Mouse (Mus musculus) limb, embryonic 11.5 days (tissue): ENCODE measurements around the gene Lamc3. TPM values are rescaled to one million over a fixed set of nuclear protein-coding genes. Genes with fewer than 3 reads are reported as not detected.
"Not testable (repeated sequence)": the region's sequence is repeated elsewhere in the genome, so short reads cannot be mapped to it uniquely, and the experiment has no call there.

Experiments used
- ATAC-seq: fragments of 200-750 bp; cut with Nextera tagmentation; 2 replicates; pipeline ENCODE4 v1.8.0; 2017; ENCODE audit warnings: low read depth; ENCODE audit not compliant: insufficient number of reproducible peaks, low FRiP score, low TSS enrichment
- DNase-seq: peaks from one replicate; pipeline ENCODE4 v3.0.0-alpha.2; 2015; ENCODE audit warnings: low spot score
- H3K27ac ChIP-seq: fragments of 300-500 bp; sonication (generic); replicated peaks from 2 replicates; pipeline ENCODE4 v1.5.1; 2014; ENCODE audit warnings: low read depth, mild to moderate bottlenecking, low read length
- H3K27me3 ChIP-seq: fragments of 300-500 bp; sonication (generic); 2 replicates; pipeline ENCODE4 v1.6.1; 2014; ENCODE audit warnings: mild to moderate bottlenecking, low read length, mixed read lengths; ENCODE audit not compliant: control insufficient read depth, insufficient read depth
- H3K36me3 ChIP-seq: fragments of 300-500 bp; sonication (generic); 2 replicates; pipeline ENCODE4 v1.6.1; 2014; ENCODE audit warnings: mild to moderate bottlenecking, low read length, moderate library complexity, mixed read lengths; ENCODE audit not compliant: control insufficient read depth, insufficient read depth
- H3K4me1 ChIP-seq: fragments of 300-500 bp; sonication (generic); 2 replicates; pipeline ENCODE4 v1.6.1; 2014; ENCODE audit warnings: low read length, mixed read lengths; ENCODE audit not compliant: control insufficient read depth, insufficient read depth
- H3K4me2 ChIP-seq: fragments of 300-500 bp; sonication (generic); 2 replicates; pipeline ENCODE4 v1.6.1; 2014; ENCODE audit warnings: low read depth, mild to moderate bottlenecking, moderate library complexity; ENCODE audit not compliant: severe bottlenecking
- H3K4me3 ChIP-seq: fragments of 300-500 bp; sonication (generic); 2 replicates; pipeline ENCODE4 v1.5.1; 2014; ENCODE audit warnings: low read depth, low read length
- H3K9ac ChIP-seq: fragments of 300-500 bp; sonication (generic); 2 replicates; pipeline ENCODE4 v1.6.1; 2014; ENCODE audit warnings: mild to moderate bottlenecking, low read length
- H3K9me3 ChIP-seq: fragments of 300-500 bp; sonication (generic); 2 replicates; pipeline ENCODE4 v1.6.1; 2016; ENCODE audit warnings: low read length; ENCODE audit not compliant: control insufficient read depth
- WGBS: fragments of 180-500 bp; shearing (Covaris S2); extraction: QIAGEN DNeasy Blood & Tissue Kit; methylation state at CpG from one replicate; pipeline ENCODE4 v1.1.7; 2014; 5-methylcytosine and 5-hydroxymethylcytosine counted together
- polyA plus RNA-seq: library from polyadenylated mRNA; unstranded; fragments of >200 nt; fragmentation: Nextera tagmentation; extraction: Ambion mirVana; gene quantifications from 2 replicates; pipeline ENCODE4 v1.2.1, GENCODE M21; 2014

Lamc3 gene
- polyA plus RNA-seq, 1 experiment from 2014 or later: 0.13 TPM

- ATAC-seq (no peak), DNase-seq (no peak)
- Histone ChIP-seq H3K4me3 (no peak overlapping the region), H3K9ac (no peak overlapping the region), H3K27ac (no peak overlapping the region), H3K27me3 (no peaks in the 10 kb centered on the region), H3K4me1 (peaks cover 22% of the 10 kb centered on the region), H3K9me3 (no peaks in the 10 kb centered on the region), H3K36me3 (no peaks in the 10 kb centered on the region), H3K4me2 (no peak overlapping the region)
- 27% methylated on average over 9 of the region's 9 CpGs for WGBS
These were observed 18.6 kb downstream of the Lamc3 start for GRCm38 (mm10) chr2:31905682-31906081.

GRCm38 (mm10) chr2:31906407-31906806, 19.3 kb downstream of the Lamc3 start:
- no peak for DNase-seq

GRCm38 (mm10) chr2:31912575-31912974, 25.5 kb downstream of the Lamc3 start:
- Histone ChIP-seq H3K4me3 (no peak overlapping the region), H3K27me3 (no peaks in the 10 kb centered on the region), H3K9me3 (no peaks in the 10 kb centered on the region), H3K4me2 (no peak overlapping the region), H3K36me3 (no peaks in the 10 kb centered on the region), H3K4me1 (no peaks in the 10 kb centered on the region), H3K27ac (no peak overlapping the region), H3K9ac (no peak overlapping the region)
- ATAC-seq (no peak), DNase-seq (peak; percentile 43)
- 78% methylated on average over 4 of the region's 4 CpGs for WGBS

More at GRCm38 (mm10) chr2:31906407-31906806, 19.3 kb downstream of the Lamc3 start:
- no peaks in the 10 kb centered on the region for H3K27me3 ChIP-seq
- no peak for ATAC-seq
- no peak overlapping the region for H3K9ac ChIP-seq
- WGBS: 89% methylated on average over 9 of the region's 9 CpGs
- H3K27ac ChIP-seq: no peak overlapping the region
- H3K4me2 ChIP-seq: no peak overlapping the region
- H3K9me3 ChIP-seq: no peaks in the 10 kb centered on the region
- H3K4me1 ChIP-seq: peaks cover 22% of the 10 kb centered on the region
- no peak overlapping the region for H3K4me3 ChIP-seq
- H3K36me3 ChIP-seq: no peaks in the 10 kb centered on the region

GRCm38 (mm10) chr2:31914213-31914612, 27.1 kb downstream of the Lamc3 start:
- not testable (repeated sequence) for H3K9me3 ChIP-seq, H3K4me2 ChIP-seq, H3K4me3 ChIP-seq, ATAC-seq, H3K4me1 ChIP-seq, H3K9ac ChIP-seq, H3K27me3 ChIP-seq, H3K27ac ChIP-seq, H3K36me3 ChIP-seq, DNase-seq

GRCm38 (mm10) chr2:31915112-31915511, 28.0 kb downstream of the Lamc3 start:
- H3K27ac ChIP-seq: no peak overlapping the region
- no peaks in the 10 kb centered on the region for H3K4me1 ChIP-seq
- H3K9me3 ChIP-seq: no peaks in the 10 kb centered on the region
- H3K36me3 ChIP-seq: no peaks in the 10 kb centered on the region
- no peak overlapping the region for H3K9ac ChIP-seq
- no peak overlapping the region for H3K4me2 ChIP-seq
- DNase-seq: peak; percentile 84
- no peak overlapping the region for H3K4me3 ChIP-seq
- H3K27me3 ChIP-seq: no peaks in the 10 kb centered on the region
- 22% methylated on average over 4 of the region's 4 CpGs for WGBS
- ATAC-seq: no peak

- no peaks in the 10 kb centered on the region for H3K27me3 ChIP-seq
- no peak overlapping the region for H3K4me3 ChIP-seq
- WGBS: 31% methylated on average over 4 of the region's 4 CpGs
- no peak overlapping the region for H3K4me2 ChIP-seq
- no peaks in the 10 kb centered on the region for H3K36me3 ChIP-seq
- peak; percentile 54 for DNase-seq
- no peak overlapping the region for H3K27ac ChIP-seq
- H3K9ac ChIP-seq: no peak overlapping the region
- no peak for ATAC-seq
- H3K9me3 ChIP-seq: no peaks in the 10 kb centered on the region
- H3K4me1 ChIP-seq: no peaks in the 10 kb centered on the region
These were observed 30.5 kb downstream of the Lamc3 start for GRCm38 (mm10) chr2:31917636-31918035.

GRCm38 (mm10) chr2:31923645-31924044, 36.6 kb downstream of the Lamc3 start:
- no peak for ATAC-seq

GRCm38 (mm10) chr2:31924811-31925210, 37.7 kb downstream of the Lamc3 start:
- Histone ChIP-seq H3K4me2 (no peak overlapping the region), H3K27me3 (no peaks in the 10 kb centered on the region), H3K4me1 (no peaks in the 10 kb centered on the region), H3K9ac (no peak overlapping the region), H3K9me3 (no peaks in the 10 kb centered on the region), H3K27ac (no peak overlapping the region), H3K36me3 (no peaks in the 10 kb centered on the region), H3K4me3 (no peak overlapping the region)
- DNase-seq (peak; percentile 73), ATAC-seq (no peak)
- WGBS: 29% methylated on average over 9 of the region's 9 CpGs

More at GRCm38 (mm10) chr2:31923645-31924044, 36.6 kb downstream of the Lamc3 start:
- Histone ChIP-seq H3K9ac (no peak overlapping the region), H3K4me1 (no peaks in the 10 kb centered on the region), H3K9me3 (no peaks in the 10 kb centered on the region), H3K27ac (no peak overlapping the region), H3K4me3 (no peak overlapping the region), H3K36me3 (no peaks in the 10 kb centered on the region), H3K4me2 (no peak overlapping the region), H3K27me3 (no peaks in the 10 kb centered on the region)
- WGBS: 86% methylated on average over 4 of the region's 4 CpGs
- no peak for DNase-seq

- 66% methylated on average over 4 of the region's 4 CpGs for WGBS
- DNase-seq: no peak
- Histone ChIP-seq H3K4me1 (no peaks in the 10 kb centered on the region), H3K4me2 (no peak overlapping the region), H3K36me3 (no peaks in the 10 kb centered on the region), H3K9me3 (no peaks in the 10 kb centered on the region), H3K9ac (no peak overlapping the region), H3K4me3 (no peak overlapping the region), H3K27me3 (no peaks in the 10 kb centered on the region), H3K27ac (no peak overlapping the region)
- ATAC-seq: no peak
These were observed 38.8 kb downstream of the Lamc3 start for GRCm38 (mm10) chr2:31925936-31926335.
